Mouse (Mus musculus) ZHBTc4 (cell line): ENCODE results near the gene Il16.

ENCODE experiments used
- DNase-seq: peaks from one replicate; pipeline ENCODE4 v3.0.0-alpha.2; 2011; ENCODE audit warnings: low read depth, low spot score

Gene Il16

DNA sequence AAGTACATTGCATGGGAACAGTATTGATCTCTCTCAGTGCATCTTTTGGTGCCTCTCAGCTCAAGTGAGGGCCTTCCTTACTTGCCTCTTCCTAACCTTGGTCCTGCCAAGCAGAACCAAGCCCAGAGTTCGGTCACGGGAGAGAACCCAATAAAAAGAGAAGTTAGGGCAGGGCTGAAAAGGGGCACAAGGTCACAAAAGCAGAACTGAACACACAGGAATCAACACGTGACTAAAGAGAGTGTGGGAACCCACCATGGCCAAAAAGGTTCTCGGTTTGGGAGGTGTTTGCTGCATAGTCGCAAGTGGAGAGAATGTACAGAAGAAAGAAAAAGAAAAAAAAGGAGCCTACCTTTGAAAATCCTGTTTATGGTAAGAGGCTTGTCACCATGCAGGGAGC is 100.0 kb downstream of the Il16 start:
- DNase-seq: no peak

- no peak for DNase-seq
Observed at GRCm38 (mm10) chr7:83644761-83645160, 100.8 kb downstream of the Il16 start.

DNA sequence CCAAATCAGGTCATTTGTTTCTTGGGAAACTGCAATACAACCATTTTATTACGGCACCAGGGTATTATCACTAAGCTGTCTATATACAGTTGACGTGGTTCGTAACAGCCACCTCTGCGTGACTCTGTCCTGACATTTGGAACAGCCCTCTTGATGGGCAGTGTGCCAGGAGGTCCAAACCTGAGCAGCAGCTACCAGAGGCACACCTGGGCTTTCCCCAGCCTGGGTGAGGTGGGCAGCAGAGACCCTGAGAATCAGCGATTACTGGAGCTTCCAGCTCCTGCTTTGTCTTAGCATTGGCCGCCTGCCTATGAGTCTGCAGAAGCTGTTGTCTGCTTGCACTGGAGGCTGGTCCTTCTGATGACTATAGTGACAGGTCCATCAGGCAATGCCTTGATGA is 101.9 kb downstream of the Il16 start:
- no peak for DNase-seq

- peak; percentile 39 for DNase-seq
Observed at GRCm38 (mm10) chr7:83641163-83641562, 104.4 kb downstream of the Il16 start.

- no peak for DNase-seq
Observed at GRCm38 (mm10) chr7:83640581-83640980, 104.9 kb downstream of the Il16 start.

DNA sequence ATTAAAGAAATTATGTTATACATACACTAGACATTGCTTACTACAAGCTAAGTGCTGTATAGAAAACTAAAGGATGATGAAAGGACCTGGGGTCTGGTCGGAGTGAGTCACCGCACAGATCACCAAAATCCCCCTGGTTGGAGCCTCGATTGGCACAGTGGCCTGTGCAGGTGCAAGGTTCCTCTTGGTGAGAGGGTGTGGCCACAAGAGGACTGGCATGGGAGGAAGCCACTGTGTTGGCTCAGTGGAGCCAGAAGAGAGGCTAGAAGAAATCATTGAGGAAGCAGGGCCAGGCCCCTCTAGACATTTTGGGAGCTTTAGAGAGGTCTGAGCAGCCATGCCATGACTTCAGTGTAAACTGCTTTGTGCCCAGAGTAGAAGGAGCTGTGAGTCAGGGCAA is 106.4 kb downstream of the Il16 start:
- DNase-seq: no peak

GRCm38 (mm10) chr7:83637781-83638583 is 107.5 kb downstream of the Il16 start:
- peak; percentile 14 for DNase-seq

GRCm38 (mm10) chr7:83636425-83636824 is 109.1 kb downstream of the Il16 start:
- DNase-seq: no peak

DNA sequence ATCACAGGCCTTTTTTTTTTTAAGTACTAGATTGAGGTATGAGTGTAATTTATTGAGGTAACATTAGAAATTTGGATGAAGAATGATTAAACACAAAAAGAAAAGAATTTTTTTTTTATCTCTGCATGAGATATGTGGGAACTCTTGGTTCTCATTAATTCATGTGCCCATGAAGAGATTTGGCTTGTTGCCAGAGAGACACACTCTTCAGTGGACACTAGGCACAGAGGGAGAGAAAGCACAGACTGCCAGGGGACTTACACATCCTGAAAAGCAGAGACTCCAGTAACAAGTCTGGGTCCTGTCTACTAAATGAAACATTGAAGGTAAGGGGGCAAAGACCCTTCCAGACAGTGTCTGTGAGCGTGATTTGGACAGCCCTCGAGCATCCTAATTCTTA is 109.8 kb downstream of the Il16 start:
- no peak for DNase-seq

- no peak for DNase-seq
Observed at GRCm38 (mm10) chr7:83633856-83634255, 111.7 kb downstream of the Il16 start.

GRCm38 (mm10) chr7:83632682-83633120 is 112.8 kb downstream of the Il16 start:
- no peak for DNase-seq

- DNase-seq: peak; percentile 97
Observed at GRCm38 (mm10) chr7:83631828-83632681, 113.5 kb downstream of the Il16 start, which contains the start of gene Stard5. Gene Stard5, plus strand, starts transcription at chr7:83631959.

- no peak for DNase-seq
Observed at GRCm38 (mm10) chr7:83631073-83631827, 114.3 kb downstream of the Il16 start.

DNA sequence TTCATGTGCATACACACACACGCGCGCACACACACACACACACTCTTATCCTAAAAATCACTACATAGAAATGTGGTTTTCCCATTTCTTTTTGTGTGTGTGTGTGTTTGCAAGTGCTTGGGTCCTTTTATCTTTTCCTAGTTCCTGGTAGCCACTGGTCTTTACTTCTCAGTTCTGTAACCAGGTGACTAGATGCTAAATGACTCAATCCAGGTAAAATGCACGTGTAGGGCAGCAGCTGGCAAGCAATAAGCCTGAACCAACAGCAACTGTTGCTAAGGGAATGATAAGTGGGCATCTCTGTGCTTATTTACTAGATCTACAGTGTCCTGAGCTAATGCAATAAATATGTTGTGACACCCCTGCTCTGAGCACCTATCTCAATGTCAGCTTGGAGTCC is 118.2 kb downstream of the Il16 start:
- no peak for DNase-seq

DNA sequence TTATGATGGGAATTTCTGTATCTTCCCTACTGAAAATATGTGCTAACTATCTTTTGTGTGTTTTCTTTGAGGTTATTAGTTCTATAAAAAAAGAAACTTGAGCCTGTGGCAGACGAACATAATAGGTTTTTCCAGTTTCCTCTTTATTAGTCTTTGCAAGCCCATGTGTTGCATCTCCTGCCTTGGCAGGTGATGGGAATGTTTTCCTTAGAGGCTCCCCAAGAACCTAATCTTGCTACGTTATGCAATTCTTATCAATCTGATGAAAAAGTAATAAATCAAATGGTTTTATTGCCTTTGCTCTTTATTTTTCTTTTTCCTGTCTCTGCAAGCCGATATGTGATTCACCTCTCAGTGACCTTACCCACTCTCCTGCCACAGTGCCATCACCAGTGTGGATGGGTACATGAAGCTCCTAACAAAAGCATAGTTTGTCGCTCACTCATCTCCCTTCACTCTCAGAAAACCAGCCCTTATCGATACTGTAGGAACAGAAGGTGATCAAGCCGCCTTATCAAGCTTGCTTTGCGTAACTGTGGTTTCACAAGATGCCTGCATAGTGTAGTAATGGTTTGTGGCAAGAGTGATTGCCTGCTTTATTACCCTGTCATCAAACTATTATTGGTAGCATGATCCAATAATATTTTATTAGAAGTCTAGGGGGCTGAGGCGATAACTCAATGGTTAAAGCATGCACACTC is 118.8 kb downstream of the Il16 start:
- DNase-seq: no peak

DNA sequence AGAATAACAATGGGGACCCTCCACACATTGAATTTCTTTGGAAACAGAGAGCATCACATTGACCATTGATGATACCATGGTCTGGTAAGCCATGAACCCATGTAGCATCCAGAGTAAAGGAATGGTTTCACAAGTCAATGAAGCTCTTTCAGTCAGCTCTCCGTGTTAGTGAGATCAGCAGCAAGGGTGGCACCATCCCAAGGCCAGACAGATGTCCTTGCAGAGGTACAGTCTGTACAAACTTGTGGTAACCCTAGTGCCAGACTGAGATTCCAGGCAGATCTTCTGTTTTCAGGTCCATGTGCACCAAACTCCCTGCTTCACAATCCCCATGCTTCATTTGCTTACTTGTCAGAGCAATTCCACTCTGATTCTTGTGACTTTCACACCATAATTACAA is 121.5 kb downstream of the Il16 start:
- DNase-seq: no peak

DNA sequence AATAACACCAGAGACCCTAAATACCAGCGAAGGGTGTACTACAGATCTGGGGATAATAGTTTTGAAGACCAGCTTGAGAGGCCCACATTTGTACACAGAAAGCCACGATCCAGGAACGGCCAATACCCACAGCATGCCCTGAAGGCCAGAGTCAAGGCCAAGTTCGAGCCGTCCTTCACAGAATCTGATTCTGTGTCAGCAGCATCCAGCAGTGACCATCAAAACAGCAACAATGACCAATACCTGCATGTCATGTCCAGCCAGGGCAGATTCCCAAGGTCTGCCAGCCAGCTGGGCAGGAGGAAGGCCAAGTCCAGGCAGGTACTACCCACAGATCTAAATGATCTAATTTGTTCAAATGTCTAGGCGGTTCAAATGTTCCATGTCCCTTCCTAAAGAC is 122.9 kb downstream of the Il16 start:
- DNase-seq: no peak

DNA sequence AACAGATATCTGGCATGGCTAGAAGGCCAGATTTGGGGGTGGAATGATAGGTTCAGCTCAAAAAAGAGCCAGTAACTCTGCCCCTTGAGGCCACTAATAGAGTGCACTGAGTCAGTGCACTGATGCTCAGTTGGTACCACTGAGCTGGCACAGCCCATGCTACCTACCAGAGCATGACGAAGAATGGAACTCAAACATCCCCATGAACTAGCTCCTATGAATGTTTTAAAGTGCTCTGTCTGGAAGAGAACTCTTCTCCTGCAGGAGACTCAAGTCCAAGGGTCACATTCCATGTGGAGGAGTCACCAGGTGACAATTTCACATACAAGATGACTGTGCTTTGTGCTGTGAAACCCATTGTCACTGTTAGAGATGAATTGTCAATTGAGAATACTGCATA is 126.8 kb downstream of the Il16 start:
- no peak for DNase-seq

GRCm38 (mm10) chr7:83616268-83616667 is 129.3 kb downstream of the Il16 start:
- no peak for DNase-seq

- DNase-seq: peak; percentile 10
Observed at GRCm38 (mm10) chr7:83615815-83616214, 129.7 kb downstream of the Il16 start.

DNA sequence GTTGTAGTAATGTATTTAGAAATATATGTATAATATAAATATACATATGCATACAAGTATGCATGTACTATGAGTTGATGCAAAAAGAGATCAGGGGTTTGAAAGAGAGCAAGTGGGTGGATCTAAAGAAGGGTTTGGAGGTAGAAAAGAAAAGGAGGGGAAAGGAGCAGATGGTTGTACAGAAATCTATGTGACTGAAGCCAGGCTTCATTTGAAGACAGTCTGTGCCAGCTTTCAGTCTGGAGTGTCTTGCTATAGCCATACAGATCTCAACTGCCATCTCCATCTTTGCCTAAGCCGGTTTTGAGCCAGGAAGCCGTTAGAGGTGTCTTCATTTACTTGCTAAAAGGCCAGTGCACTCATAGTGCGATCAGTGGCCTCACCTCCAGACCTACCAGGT is 130.3 kb downstream of the Il16 start:
- no peak for DNase-seq
